Mouse (Mus musculus) heart, postnatal 0 days (tissue): ENCODE measurements at regions not wholly inside any gene's neighbourhood (a gene's known extent, or its start where the extent isn't known, plus 50 kb on each side); places are given as distances from the start of the nearest gene placed in this dataset.

Source experiments
- CTCF ChIP-seq: IDR thresholded peaks from 2 replicates; pipeline ENCODE4 v1.5.1; 2016; ENCODE audit warnings: antibody characterized with exemption, control low read depth, low read depth
- EP300 ChIP-seq: IDR thresholded peaks from 2 replicates; pipeline ENCODE4 v1.6.1; 2016; ENCODE audit warnings: antibody characterized with exemption, low read depth

- TF ChIP-seq CTCF = no peak
- no peak for TF ChIP-seq EP300
Observed at GRCm38 (mm10) chr6:50933510-50933909, 279.3 kb upstream of the Npvf start.
